Mouse (Mus musculus) spleen, adult 2 months (tissue): ENCODE measurements around the gene Mcat.

Experiments used
- CTCF ChIP-seq: fragments of 200-500 bp; IDR thresholded peaks from 2 replicates; pipeline ENCODE4 v1.5.1; 2011; ENCODE audit warnings: mild to moderate bottlenecking, inconsistent platforms; ENCODE audit not compliant: insufficient read depth, insufficient read length, insufficient replicate concordance; ENCODE audit errors: extremely low read depth
- POLR2A ChIP-seq: fragments of 200-500 bp; IDR thresholded peaks from 2 replicates; pipeline ENCODE4 v1.6.1; 2011; ENCODE audit warnings: low read depth, low read length, inconsistent platforms

DNA sequence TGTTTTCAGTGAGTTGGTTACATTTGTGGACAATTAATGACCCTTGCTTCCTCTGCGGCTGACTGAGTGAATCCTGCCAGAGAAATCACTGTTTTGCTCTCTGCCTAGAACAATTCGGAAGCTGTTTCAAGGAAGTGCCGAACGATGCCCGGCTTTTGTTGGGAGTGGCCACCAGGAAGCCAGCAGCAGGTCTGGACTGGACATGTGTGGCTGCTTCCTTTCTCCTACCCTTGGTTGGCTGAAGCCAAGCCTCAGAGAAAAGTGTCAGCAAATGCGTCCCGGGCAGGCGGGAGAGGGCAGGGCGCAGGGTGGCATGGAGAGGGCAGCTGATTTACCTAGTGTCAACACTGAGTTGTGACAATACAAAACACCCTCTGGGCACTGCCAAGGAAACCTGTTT lies 33.4 kb downstream of the Mcat start:
- TF ChIP-seq CTCF: no peak
- no peak for TF ChIP-seq POLR2A
